Mouse (Mus musculus) olfactory bulb, adult 2 months (tissue): ENCODE data around the gene Myh10.

Experiments
- CTCF ChIP-seq: fragments of 200-500 bp; IDR thresholded peaks from 2 replicates; pipeline ENCODE4 v1.5.1; 2012; ENCODE audit warnings: low read depth, mild to moderate bottlenecking, low read length, moderate library complexity; ENCODE audit not compliant: insufficient read depth
- POLR2A ChIP-seq: fragments of 200-500 bp; IDR thresholded peaks from 2 replicates; pipeline ENCODE4 v1.6.1; 2012; ENCODE audit warnings: mild to moderate bottlenecking, low read depth, low read length, moderate library complexity; ENCODE audit not compliant: insufficient read depth

DNA sequence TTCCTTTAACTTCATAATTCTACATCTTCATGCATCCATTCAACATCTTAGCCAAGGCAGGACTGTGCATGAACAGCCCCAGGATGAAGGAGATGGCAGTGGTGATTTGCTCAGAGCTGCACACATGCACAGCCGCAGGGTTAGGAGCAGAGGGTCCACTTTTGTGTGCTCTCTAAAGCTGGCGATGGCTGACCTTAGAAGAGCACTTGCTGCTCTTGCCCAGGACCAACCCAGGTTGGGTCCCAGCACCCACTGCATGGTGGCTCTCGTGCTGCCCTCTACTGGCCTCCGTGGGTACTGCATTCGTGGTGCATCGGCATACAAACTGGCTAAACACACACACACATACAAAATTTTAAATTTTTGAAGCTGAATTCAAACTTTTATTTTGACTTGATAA is 116.4 kb downstream of the Myh10 start:
- TF ChIP-seq POLR2A: no peak
- peak; percentile 87 for TF ChIP-seq CTCF
